Mouse (Mus musculus) heart, adult 9 months (tissue): ENCODE measurements around the gene Zfp941.

Source experiments
- DNase-seq, 2 experiments: peaks; one replicate each; pipeline ENCODE4 v3.0.0; 2022; ENCODE audit warnings: low spot score in 2 of 2

Gene Zfp941

GRCm38 (mm10) chr7:140840750-140841735 lies 19.1 kb upstream of the Zfp941 start:
- no peak for DNase-seq

DNA sequence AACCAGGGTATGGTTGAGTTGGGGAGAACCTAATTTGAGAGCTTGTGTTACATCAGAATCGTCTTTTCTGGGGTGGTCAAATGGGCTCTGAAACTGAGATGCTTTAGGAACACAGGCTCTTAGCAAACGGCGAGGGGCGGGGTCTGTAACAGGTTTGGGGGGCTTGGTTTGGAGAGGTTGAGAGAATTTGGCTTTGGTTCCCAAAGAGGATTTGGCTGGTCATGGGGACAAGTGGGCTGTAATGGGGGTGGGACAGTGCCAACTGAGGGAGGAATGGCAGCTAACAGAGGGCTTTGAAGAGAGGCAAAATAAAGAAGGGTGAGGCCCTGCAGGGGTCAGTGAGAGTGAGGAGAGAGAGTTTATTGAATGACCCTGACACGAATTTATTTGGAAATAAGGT lies 17.6 kb upstream of the Zfp941 start:
- no peak for DNase-seq

DNA sequence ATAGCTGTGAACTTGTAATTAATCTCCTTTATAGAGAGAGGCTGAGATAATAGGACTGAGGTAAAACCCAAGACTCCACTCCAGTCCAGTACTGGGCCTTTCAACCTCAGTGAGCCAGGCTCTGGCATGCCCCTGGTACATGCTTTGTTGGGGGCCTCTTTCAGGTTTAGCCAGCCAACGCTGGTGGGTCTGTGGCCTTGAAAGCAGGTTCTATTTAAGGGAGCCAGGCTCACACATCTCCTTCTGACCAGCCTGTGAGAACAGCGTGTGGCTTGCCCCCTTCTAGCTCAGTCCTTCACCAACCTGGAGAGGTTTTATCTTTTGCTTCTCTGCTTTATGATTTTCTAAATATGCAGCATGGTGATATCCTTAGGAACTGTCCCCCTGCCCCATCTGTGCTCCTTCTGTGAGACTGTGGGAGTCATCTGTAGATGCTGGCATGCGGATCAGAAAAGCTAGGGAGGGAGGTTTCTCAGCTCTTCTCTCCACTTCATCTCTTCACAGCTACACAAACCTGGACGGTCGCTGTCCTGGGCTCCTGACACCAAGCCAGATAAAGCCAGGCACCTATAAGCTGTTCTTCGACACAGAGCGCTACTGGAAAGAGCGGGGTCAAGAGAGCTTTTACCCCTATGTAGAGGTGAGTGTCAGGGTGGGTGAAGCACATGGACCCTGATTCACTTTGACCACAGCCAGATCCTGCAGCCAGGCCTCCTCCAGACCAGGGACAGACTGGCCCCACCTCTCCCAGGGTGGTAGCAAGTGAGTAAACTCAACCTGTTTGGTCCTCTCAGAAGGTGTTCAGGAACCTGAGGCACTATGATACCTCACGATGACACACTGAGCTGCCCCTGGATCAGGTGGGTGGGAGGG lies 14.5 kb upstream of the Zfp941 start:
- no peak for DNase-seq

DNA sequence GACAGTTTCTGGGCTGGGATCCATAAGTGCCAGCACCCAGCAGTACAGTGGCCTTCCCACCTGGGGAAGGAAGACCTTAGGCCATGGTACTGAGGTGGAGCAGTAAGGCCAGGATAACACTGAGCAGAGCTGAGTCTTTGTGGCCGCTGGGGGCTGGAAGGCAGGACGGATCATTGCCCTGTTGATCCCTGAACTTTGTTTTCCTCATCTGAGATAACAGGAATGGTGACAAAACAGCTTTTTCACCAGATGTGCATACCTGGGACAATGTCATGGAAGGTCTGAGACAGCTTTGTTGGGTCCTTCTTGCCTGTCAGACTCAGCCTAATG lies 13.7 kb upstream of the Zfp941 start:
- no peak for DNase-seq

GRCm38 (mm10) chr7:140834968-140835757 lies 13.2 kb upstream of the Zfp941 start, which contains the start of gene Urah:
Gene Urah (plus strand): TSS chr7:140835018.
- no peak for DNase-seq

- DNase-seq = no peak
Observed at GRCm38 (mm10) chr7:140833341-140833740, 11.4 kb upstream of the Zfp941 start.

DNA sequence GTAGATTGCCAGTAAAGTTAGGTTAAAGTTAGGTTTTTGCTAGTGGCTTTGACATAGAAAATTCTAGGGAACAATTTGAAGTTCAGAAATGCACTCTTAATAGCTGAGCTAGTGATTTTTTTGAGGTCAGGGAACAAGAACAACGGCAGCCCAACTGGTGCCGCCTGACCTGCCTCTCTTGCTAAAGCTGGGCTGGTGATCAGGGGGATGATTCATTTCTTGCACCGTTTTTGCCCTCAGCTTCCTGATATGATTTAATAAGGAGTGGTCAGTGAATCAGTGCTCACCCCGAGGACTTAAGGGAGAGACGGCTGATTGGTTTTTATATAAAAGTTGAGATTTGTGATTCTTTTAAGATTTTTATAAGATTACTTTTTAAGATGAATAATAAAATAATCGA lies 9.5 kb upstream of the Zfp941 start:
- no peak for DNase-seq

GRCm38 (mm10) chr7:140828171-140828881 lies 6.3 kb upstream of the Zfp941 start:
- peak in 1 of 2 experiments; percentile 18 for DNase-seq

DNA sequence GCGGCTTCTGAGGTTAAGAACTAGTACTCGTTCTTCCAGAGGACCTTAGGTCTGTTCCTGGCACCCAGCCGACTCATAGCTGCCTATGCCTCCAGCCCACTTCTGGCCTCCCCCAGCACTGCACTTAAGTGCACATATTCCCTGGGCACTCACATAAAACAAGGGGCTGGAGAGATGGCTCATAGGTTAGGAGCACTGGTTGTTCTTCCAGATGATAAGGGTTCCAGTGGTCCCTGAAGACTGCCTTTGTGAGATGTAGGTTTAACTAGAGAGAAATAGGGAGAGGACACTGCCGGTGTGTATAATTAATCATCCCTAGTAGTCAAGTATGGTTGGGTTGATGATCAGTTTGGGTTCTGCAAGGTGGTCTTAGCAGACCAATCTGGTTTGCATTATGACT lies 753 bp upstream of the Zfp941 start:
- no peak for DNase-seq

DNA sequence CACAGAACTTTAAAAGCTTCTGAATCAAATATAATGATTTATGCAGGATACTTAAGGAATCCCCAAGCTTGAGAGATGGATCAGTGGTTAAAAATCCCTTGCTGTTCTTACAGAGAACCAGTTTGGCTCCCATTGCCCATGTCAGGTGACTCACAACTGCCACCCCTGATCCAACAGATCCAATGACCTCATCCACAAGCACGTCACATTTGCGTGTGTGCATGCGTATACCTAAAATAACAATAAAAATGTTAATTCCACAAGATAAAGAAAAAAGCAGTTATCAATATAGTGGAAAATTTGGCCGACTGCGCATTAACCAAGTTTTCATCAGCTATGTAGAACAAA lies 699 bp downstream of the Zfp941 start:
- no peak for DNase-seq

- DNase-seq = no peak
Observed at GRCm38 (mm10) chr7:140820173-140820572, 1.8 kb downstream of the Zfp941 start.

- no peak for DNase-seq
Observed at GRCm38 (mm10) chr7:140812850-140813249, 9.1 kb downstream of the Zfp941 start.

- no peak for DNase-seq
Observed at GRCm38 (mm10) chr7:140811714-140812113, 10.3 kb downstream of the Zfp941 start.

DNA sequence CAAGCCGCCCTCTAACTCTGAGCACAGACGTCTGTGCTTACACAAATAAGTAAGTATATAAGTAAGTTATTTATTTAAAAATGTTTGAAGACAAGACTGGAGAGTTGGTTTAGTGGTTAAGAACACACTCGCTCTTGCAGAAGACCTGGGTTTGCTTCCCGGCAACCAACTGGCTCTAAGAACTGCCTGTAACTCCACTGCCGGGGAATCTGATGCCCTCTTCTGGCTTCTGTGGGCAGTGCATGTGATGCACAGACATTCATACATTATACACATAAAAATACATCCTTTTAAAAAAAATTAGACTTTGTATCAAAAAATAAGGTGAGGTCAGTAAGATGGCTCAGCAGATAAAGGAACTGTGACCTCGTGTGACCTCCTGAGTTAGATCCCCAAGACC lies 11.5 kb downstream of the Zfp941 start:
- no peak for DNase-seq

GRCm38 (mm10) chr7:140805704-140806103 lies 16.3 kb downstream of the Zfp941 start:
- DNase-seq = no peak

DNA sequence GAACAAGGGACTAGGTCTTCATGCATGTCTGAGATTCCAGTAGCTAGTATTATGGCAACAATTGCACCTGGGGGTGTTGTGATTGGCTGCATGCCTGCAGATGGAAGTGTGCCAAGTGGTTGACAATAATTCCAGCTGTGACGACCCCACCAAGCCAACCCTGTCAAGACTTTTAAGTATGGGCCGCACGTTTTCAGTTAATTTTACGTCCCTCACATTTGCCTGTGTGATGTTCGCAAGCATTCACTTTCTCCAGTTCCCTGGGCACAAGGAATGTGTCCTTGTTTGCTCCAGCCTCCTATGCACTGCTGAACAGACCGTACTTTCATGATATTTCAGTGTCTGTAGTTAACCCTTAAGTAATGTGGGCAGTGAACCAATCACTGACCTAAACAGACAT lies 19.3 kb downstream of the Zfp941 start:
- no peak for DNase-seq

DNA sequence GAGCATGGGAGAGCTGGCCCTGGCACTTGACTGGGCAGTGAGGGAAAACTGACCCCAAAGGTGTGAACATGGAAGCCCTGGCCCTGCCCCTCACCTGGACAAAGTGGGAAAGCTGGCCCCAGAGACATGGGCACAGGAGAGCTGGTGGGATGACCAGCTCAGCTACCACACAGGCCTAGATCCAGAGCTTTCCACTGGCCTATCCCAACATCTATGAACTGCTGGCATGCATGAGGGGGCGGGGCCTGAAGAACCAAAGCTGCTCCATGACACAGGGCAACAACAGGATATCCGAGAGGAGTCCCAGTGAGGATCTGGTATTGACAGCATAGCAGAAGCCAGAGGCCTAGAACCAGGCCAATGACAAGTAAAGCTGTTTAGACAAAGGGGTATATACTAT lies 23.8 kb downstream of the Zfp941 start:
- DNase-seq = no peak

- DNase-seq = no peak
Observed at GRCm38 (mm10) chr7:140797619-140798018, 24.4 kb downstream of the Zfp941 start.

DNA sequence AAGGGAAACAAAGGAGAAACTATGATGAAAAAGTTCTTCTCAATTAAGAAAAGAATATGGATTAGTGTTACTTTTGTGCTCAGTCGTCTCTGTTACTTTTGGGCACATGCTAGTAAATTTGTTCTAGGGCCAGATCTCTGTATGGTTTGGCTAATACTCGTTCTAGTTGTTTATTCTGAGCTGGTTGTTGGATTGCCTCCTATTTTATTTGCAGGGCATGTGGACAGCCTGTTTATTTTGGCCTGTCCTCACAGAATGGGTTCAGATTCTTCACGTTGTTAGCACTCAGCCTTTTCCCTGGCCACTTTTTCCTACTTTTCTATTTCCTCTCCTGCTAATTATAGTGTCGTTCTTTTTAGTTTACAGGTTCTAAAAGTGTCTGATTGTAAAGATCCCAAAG lies 28.4 kb downstream of the Zfp941 start:
- no peak for DNase-seq

GRCm38 (mm10) chr7:140788053-140788435 lies 33.9 kb downstream of the Zfp941 start:
- DNase-seq = no peak

- DNase-seq = no peak
Observed at GRCm38 (mm10) chr7:140787406-140788052, 34.4 kb downstream of the Zfp941 start, which contains the start of gene Syce1. Gene Syce1 (minus strand): TSS chr7:140787852.
